Mouse (Mus musculus): ENCODE results near the gene Batf3. TPM values are rescaled to one million over a fixed set of nuclear protein-coding genes. Genes with fewer than 3 reads are reported as not detected.
"Not testable (repeated sequence)": the region's sequence is repeated elsewhere in the genome, so short reads cannot be mapped to it uniquely, and the experiment has no call there.

Gene Batf3
- total RNA-seq, 2 experiments from 2014 or later: 0.38 TPM; not detected in 1

- DNase-seq: peak; percentile 29
- H3K27ac ChIP-seq: no peak overlapping the region
- intact Hi-C loops (cut with DNase I): no loop called here
- no peak overlapping the region for H3K4me3 ChIP-seq
- TF ChIP-seq CTCF (IDR thresholded peaks at IDR 0.05): no peak
Measured at GRCm38 (mm10) chr1:191115514-191116238, 18.0 kb downstream of the Batf3 start.

- TF ChIP-seq CTCF (IDR thresholded peaks at IDR 0.05): no peak
- no peak overlapping the region for H3K4me3 ChIP-seq
- DNase-seq: no peak
- intact Hi-C loops (cut with DNase I): no loop called here
- no peak overlapping the region for H3K27ac ChIP-seq
Measured at GRCm38 (mm10) chr1:191122744-191123143, 25.1 kb downstream of the Batf3 start.

- intact Hi-C loops (cut with DNase I): no loop called here
- no peak for TF ChIP-seq CTCF (IDR thresholded peaks at IDR 0.05)
Measured at GRCm38 (mm10) chr1:191123696-191124095, 26.0 kb downstream of the Batf3 start.

GRCm38 (mm10) chr1:191124288-191124687 is 26.6 kb downstream of the Batf3 start:
- no peak for TF ChIP-seq CTCF (IDR thresholded peaks at IDR 0.05)
- intact Hi-C loops (cut with DNase I): no loop called here
- Histone ChIP-seq H3K27ac (no peak overlapping the region), H3K4me3 (no peak overlapping the region)
- DNase-seq: no peak

More at GRCm38 (mm10) chr1:191123696-191124095, 26.0 kb downstream of the Batf3 start:
- no peak overlapping the region for H3K4me3 ChIP-seq
- DNase-seq: no peak
- no peak overlapping the region for H3K27ac ChIP-seq

- H3K27ac ChIP-seq: peak overlapping the region; percentile 51
- peak overlapping the region; percentile 59 for H3K4me3 ChIP-seq
- DNase-seq: peak; percentile 78
- TF ChIP-seq CTCF (IDR thresholded peaks at IDR 0.05): peak; percentile 73
- intact Hi-C loops (cut with DNase I): loop anchor here (5.0 kb wide), 1 partner anchor 184 kb away; no protein-coding TSS in a partner anchor
Measured at GRCm38 (mm10) chr1:191125811-191126638, 28.4 kb downstream of the Batf3 start.

GRCm38 (mm10) chr1:191131692-191132091 is 34.0 kb downstream of the Batf3 start:
- no peak for TF ChIP-seq CTCF (IDR thresholded peaks at IDR 0.05)
- H3K4me3 ChIP-seq: no peak overlapping the region
- intact Hi-C loops (cut with DNase I): no loop called here
- no peak overlapping the region for H3K27ac ChIP-seq
- no peak for DNase-seq

- intact Hi-C loops (cut with DNase I): no loop called here
- H3K27ac ChIP-seq: no peak overlapping the region
- no peak for DNase-seq
- TF ChIP-seq CTCF (IDR thresholded peaks at IDR 0.05): no peak
- no peak overlapping the region for H3K4me3 ChIP-seq
Measured at GRCm38 (mm10) chr1:191132240-191132639, 34.6 kb downstream of the Batf3 start.

GRCm38 (mm10) chr1:191132934-191133333 is 35.3 kb downstream of the Batf3 start:
- no peak for DNase-seq
- no peak for TF ChIP-seq CTCF (IDR thresholded peaks at IDR 0.05)
- intact Hi-C loops (cut with DNase I): no loop called here
- Histone ChIP-seq H3K4me3 (no peak overlapping the region), H3K27ac (no peak overlapping the region)

- intact Hi-C loops (cut with DNase I): no loop called here
- Histone ChIP-seq H3K4me3 (no peak overlapping the region), H3K27ac (no peak overlapping the region)
- no peak for DNase-seq
- TF ChIP-seq CTCF (IDR thresholded peaks at IDR 0.05): no peak
Measured at GRCm38 (mm10) chr1:191135406-191135805, 37.8 kb downstream of the Batf3 start.

GRCm38 (mm10) chr1:191138436-191138835 is 40.8 kb downstream of the Batf3 start:
- H3K27ac ChIP-seq: no peak overlapping the region
- intact Hi-C loops (cut with DNase I): no loop called here
- H3K4me3 ChIP-seq: no peak overlapping the region
- no peak for DNase-seq
- TF ChIP-seq CTCF (IDR thresholded peaks at IDR 0.05): no peak

- intact Hi-C loops (cut with DNase I): no loop called here
- H3K4me3 ChIP-seq: no peak overlapping the region
- TF ChIP-seq CTCF (IDR thresholded peaks at IDR 0.05): no peak
- H3K27ac ChIP-seq: no peak overlapping the region
- DNase-seq: no peak
Measured at GRCm38 (mm10) chr1:191138874-191139495, 41.3 kb downstream of the Batf3 start.

- Histone ChIP-seq H3K27ac (no peak overlapping the region), H3K4me3 (no peak overlapping the region)
- intact Hi-C loops (cut with DNase I): no loop called here
- no peak for TF ChIP-seq CTCF (IDR thresholded peaks at IDR 0.05)
- no peak for DNase-seq
Measured at GRCm38 (mm10) chr1:191140983-191141382, 43.3 kb downstream of the Batf3 start.

GRCm38 (mm10) chr1:191149489-191149888 is 51.8 kb downstream of the Batf3 start:
- H3K4me3 ChIP-seq; H3K27ac ChIP-seq; intact Hi-C loops (cut with DNase I); DNase-seq: not testable (repeated sequence)

Data from gastrocnemius, adult 2 months (tissue).